In genomic region chr3:17788778-17789299, GRCm38 (mm10) we compare ENCODE assay signal across 13 mouse cellular contexts.
DNase-seq lines count a peak whose midpoint lies in the region; ATAC-seq and TF ChIP-seq lines count a peak whose summit lies in the region.
"Had no signal": no experiment of that assay in that cellular context is flagged by ENCODE, and none has a peak within 500 bp of the region (broad histone marks: within the 10 kb centered on the region; RNA-seq: fewer than 3 reads in every experiment).

No protein-coding gene starts in this region.

- H3K36me3 ChIP-seq in embryonic facial prominence, embryonic 10.5 days (replicated peaks), result no peaks in the 10 kb centered on the region
- no peaks in the 10 kb centered on the region for H3K36me3 ChIP-seq in hindbrain, embryonic 12.5 days
- H3K36me3 ChIP-seq in midbrain, embryonic 15.5 days (replicated peaks), result no peaks in the 10 kb centered on the region
- H3K36me3 ChIP-seq in intestine, postnatal 0 days (ENCODE audit: control insufficient read depth, insufficient read depth), result no peaks in the 10 kb centered on the region
- H3K36me3 ChIP-seq: heart, embryonic 13.5 days; liver, embryonic 15.5 days had no signal

- H3K4me3 ChIP-seq in embryonic facial prominence, embryonic 10.5 days, result peak overlapping the region; percentile 55
- peak overlapping the region; percentile 68 for H3K4me3 ChIP-seq in hindbrain, embryonic 12.5 days
- peak overlapping the region; percentile 62 for H3K4me3 ChIP-seq in midbrain, embryonic 15.5 days
- H3K4me3 ChIP-seq in intestine, postnatal 0 days (ENCODE audit: low read depth, low read length), result no peak overlapping the region
- H3K4me3 ChIP-seq: gastrocnemius, adult 2 months; heart, embryonic 13.5 days; liver, embryonic 15.5 days had no signal

- TF ChIP-seq CTCF in intestine, postnatal 0 days (IDR thresholded peaks at IDR 0.05; ENCODE audit: low read depth), result no peak

- ATAC-seq in hindbrain, embryonic 12.5 days (ENCODE audit: low FRiP score), result no peak
- ATAC-seq in midbrain, embryonic 15.5 days (replicated peaks), result no peak
- ATAC-seq in CD4-positive, CD25-positive, alpha-beta regulatory T cell, adult 4 months, result no peak
- no peak for ATAC-seq in intestine, postnatal 0 days
- ATAC-seq: inflammation-experienced regulatory T-cells, adult 6 months had no signal

- H3K9ac ChIP-seq in hindbrain, embryonic 12.5 days, result peak overlapping the region; percentile 92
- peak overlapping the region; percentile 82 for H3K9ac ChIP-seq in midbrain, embryonic 15.5 days
- no peak overlapping the region for H3K9ac ChIP-seq in intestine, postnatal 0 days (ENCODE audit: low read depth, low read length)
- H3K9ac ChIP-seq: heart, embryonic 13.5 days; liver, embryonic 15.5 days had no signal

- DNase-seq in brain, adult 2 months (ENCODE audit: low read depth, low spot score), result peak; percentile 54
- DNase-seq in embryonic facial prominence, embryonic 10.5 days (ENCODE audit: low spot score), result peak; percentile 17
- no peak for DNase-seq in thymus, postnatal 0 days (ENCODE audit: low spot score)
- no peak for DNase-seq in adrenal gland, postnatal 10 days
- DNase-seq: gastrocnemius, adult 2 months had no signal

- WGBS in embryonic facial prominence, embryonic 10.5 days, result 16% methylated on average over 3 of the region's 3 CpGs
- 16% methylated on average over 3 of the region's 3 CpGs for WGBS in hindbrain, embryonic 12.5 days
- WGBS in midbrain, embryonic 15.5 days, result 19% methylated on average over 3 of the region's 3 CpGs
- 36% methylated on average over 3 of the region's 3 CpGs for WGBS in intestine, postnatal 0 days

- peaks cover 100% of the 10 kb centered on the region for H3K27me3 ChIP-seq in embryonic facial prominence, embryonic 10.5 days (replicated peaks; ENCODE audit: low read depth, poor library complexity, severe bottlenecking)
- H3K27me3 ChIP-seq in hindbrain, embryonic 12.5 days, result peaks cover 9% of the 10 kb centered on the region
- no peaks in the 10 kb centered on the region for H3K27me3 ChIP-seq in midbrain, embryonic 15.5 days (replicated peaks)
- peaks cover 72% of the 10 kb centered on the region for H3K27me3 ChIP-seq in intestine, postnatal 0 days (replicated peaks; ENCODE audit: control insufficient read depth, insufficient read depth, low read length)

- peak overlapping the region; percentile 91 for H3K4me2 ChIP-seq in hindbrain, embryonic 12.5 days (replicated peaks)
- H3K4me2 ChIP-seq in midbrain, embryonic 15.5 days, result peak overlapping the region; percentile 83
- no peak overlapping the region for H3K4me2 ChIP-seq in intestine, postnatal 0 days (replicated peaks; ENCODE audit: low read depth)
- H3K4me2 ChIP-seq: heart, embryonic 13.5 days; liver, embryonic 15.5 days had no signal

- H3K9me3 ChIP-seq in embryonic facial prominence, embryonic 10.5 days, result no peaks in the 10 kb centered on the region
- H3K9me3 ChIP-seq in hindbrain, embryonic 12.5 days (replicated peaks), result no peaks in the 10 kb centered on the region
- no peaks in the 10 kb centered on the region for H3K9me3 ChIP-seq in midbrain, embryonic 15.5 days
- no peaks in the 10 kb centered on the region for H3K9me3 ChIP-seq in intestine, postnatal 0 days (ENCODE audit: control insufficient read depth)
- H3K9me3 ChIP-seq: heart, embryonic 13.5 days; liver, embryonic 15.5 days had no signal

- H3K4me1 ChIP-seq in embryonic facial prominence, embryonic 10.5 days, result peaks cover 14% of the 10 kb centered on the region
- H3K4me1 ChIP-seq in hindbrain, embryonic 12.5 days, result peaks cover 21% of the 10 kb centered on the region
- H3K4me1 ChIP-seq in midbrain, embryonic 15.5 days, result peaks cover 15% of the 10 kb centered on the region; the same call in 1 of the 2 replicates
- no peaks in the 10 kb centered on the region; the same call in 1 of the 2 replicates for H3K4me1 ChIP-seq in intestine, postnatal 0 days (replicated peaks; ENCODE audit: control insufficient read depth, insufficient read depth, low read length)
- H3K4me1 ChIP-seq: liver, embryonic 15.5 days had no signal

- no peak overlapping the region; the same call in 1 of the 2 replicates for H3K27ac ChIP-seq in embryonic facial prominence, embryonic 10.5 days (replicated peaks)
- H3K27ac ChIP-seq in hindbrain, embryonic 12.5 days, result peak overlapping the region; percentile 100
- peak overlapping the region; percentile 100 for H3K27ac ChIP-seq in midbrain, embryonic 15.5 days
- H3K27ac ChIP-seq in intestine, postnatal 0 days (ENCODE audit: low read depth, low read length), result no peak overlapping the region
- H3K27ac ChIP-seq: gastrocnemius, adult 2 months; heart, embryonic 13.5 days; kidney, postnatal 0 days; liver, embryonic 15.5 days had no signal

Comparison
In these comparisons a context has a peak if more than half of its experiments do, and no peak if none do; other contexts are left out.
1. DNase-seq: peak in brain, adult 2 months (single experiment) and embryonic facial prominence, embryonic 10.5 days (single experiment); none in thymus, postnatal 0 days (single experiment) and adrenal gland, postnatal 10 days (single experiment).
2. H3K27ac ChIP-seq: peak in hindbrain, embryonic 12.5 days (single experiment) and midbrain, embryonic 15.5 days (single experiment); none in embryonic facial prominence, embryonic 10.5 days (single experiment) and intestine, postnatal 0 days (single experiment).